Mouse (Mus musculus): ENCODE data around the gene Dnajb9. TPM values are rescaled to one million over a fixed set of nuclear protein-coding genes. Genes with fewer than 3 reads are reported as not detected.
A peak's percentile ranks its signal among the peaks of the same experiment; 100 is the strongest.
"Not testable (repeated sequence)": the region's sequence is repeated elsewhere in the genome, so short reads cannot be mapped to it uniquely, and the experiment has no call there.

Dnajb9 gene
- 32.4 and 33.0 TPM in 2 replicates for polyA plus RNA-seq (2015; fragmentation: Nextera tagmentation; extraction: Ambion mirVana)

DNA sequence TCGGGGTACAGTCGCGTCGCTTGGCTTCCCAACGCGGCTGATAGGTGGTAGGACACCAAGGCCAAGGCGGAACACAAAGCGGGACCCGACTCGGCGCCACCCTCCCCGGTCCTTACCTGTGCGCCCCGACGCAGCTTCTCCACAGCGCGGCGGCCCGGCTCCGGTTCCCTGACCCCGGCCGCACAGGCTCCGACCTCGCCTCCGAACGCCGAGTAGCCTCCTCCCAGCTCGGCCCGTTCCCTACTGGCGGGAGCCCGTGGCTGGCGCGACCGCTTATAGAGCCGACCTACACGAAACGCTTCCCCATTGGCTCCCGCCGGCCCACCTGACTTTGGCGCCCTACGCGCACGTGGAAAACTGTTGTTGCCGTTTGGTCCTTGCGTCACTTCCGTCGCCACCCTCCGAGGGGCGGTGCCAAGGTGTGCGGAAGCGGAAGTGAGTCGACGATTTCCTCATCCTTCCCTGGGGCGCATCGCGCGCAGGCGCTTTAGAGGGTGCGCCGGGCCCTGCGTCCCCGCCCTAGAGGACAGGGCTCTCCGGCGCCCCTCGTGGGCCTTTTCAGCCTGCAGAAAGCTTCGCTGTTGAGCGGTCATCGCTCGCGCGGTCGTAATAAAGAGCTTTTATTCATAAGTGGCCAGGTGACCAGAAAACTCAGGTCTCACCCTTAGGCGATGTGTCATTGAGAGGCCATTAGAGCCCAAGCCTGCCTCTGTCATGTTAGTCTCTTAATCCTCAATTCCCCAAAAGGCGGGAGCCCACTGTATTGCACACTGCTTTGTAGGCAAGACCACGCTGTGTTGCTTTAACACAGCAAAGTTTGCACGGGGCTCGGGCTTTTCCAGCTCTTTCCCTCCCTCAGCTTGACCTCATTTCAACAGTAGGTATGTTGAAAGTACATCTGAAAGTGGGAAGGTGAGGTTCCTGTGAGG lies at the start of gene Dnajb9:
TSS of gene Dnajb9 (minus strand) at position 503 of the 929 bp plus-strand sequence.
- Histone ChIP-seq H3K4me2 (peak within 1 kb of the TSS; percentile 74), H3K36me3 (peaks cover 5% of the 10 kb centered on the region; the same call in 1 of the 2 replicates), H3K27ac (replicated peaks) (peak within 1 kb of the TSS; percentile 88), H3K9me3 (replicated peaks) (no peaks in the 10 kb centered on the region), H3K9ac (replicated peaks) (peak within 1 kb of the TSS; percentile 86), H3K4me1 (peaks cover 11% of the 10 kb centered on the region), H3K4me3 (replicated peaks) (peak within 1 kb of the TSS; percentile 84), H3K27me3 (replicated peaks) (no peaks in the 10 kb centered on the region)
- WGBS = under 1% methylated on average over 77 of the region's 77 CpGs
- peak; percentile 98 for ATAC-seq (ENCODE audit: low FRiP score)

DNA sequence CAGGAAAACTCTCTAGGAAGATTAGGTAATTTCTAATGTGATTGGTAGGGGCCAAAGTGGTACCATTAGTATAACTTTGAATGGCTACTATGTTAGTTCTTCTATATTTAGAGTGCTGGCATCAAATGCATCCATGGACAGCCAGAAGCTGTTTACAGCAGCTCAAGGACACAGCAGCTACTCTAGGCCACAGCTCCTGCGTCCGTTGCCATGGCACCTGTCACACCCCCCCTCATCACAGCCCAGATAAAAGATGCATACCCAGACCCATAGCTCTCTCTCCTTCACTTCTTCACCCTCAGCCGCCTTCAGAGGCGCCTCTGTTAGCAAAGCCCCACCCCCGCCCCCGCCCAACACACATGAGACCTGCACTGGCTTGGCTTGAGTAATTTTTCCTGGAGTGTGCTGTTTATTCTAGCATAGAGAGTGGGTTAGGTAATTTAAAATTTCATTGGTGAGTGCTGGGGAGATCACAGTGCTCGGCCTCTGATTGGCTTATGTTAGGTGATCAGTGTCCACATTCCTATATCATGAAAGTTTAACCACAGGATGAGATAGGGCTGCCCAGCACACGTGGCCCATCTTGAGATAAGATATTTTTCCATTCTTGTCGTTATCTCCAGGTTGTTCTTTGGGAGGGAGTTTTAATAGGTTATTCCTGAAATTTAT lies 38.3 kb upstream of the Dnajb9 start:
- Histone ChIP-seq H3K9ac (replicated peaks) (no peak overlapping the region), H3K9me3 (replicated peaks) (no peaks in the 10 kb centered on the region), H3K27me3 (replicated peaks) (no peaks in the 10 kb centered on the region), H3K36me3 (no peaks in the 10 kb centered on the region), H3K4me1 (no peaks in the 10 kb centered on the region), H3K4me3 (replicated peaks) (no peak overlapping the region), H3K4me2 (no peak overlapping the region), H3K27ac (replicated peaks) (no peak overlapping the region)
- 74% methylated on average over 9 of the region's 9 CpGs for WGBS
- no peak for ATAC-seq (ENCODE audit: low FRiP score)

DNA sequence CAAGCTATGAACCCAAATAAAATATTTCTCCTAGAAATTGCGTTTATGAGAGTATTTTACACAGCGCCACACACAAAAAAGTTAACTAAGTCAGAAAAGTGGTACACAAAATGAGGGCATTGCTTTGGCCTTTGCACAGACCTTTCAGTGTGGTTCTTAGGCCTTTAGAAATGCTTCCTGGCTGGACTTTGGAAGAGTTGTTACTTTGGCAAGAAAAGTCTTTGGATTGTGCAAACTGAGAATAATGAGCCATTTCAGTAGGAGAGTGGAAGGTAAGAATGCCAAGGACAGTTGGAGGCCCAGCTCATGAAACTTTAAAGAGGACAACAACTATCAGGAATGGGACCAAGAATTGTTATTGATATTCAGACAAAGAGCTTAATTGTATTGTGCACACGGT lies 35.6 kb upstream of the Dnajb9 start:
- no peaks in the 10 kb centered on the region for H3K27me3 ChIP-seq (replicated peaks)
- no peaks in the 10 kb centered on the region for H3K9me3 ChIP-seq (replicated peaks)
- H3K4me3 ChIP-seq (replicated peaks) = no peak overlapping the region
- H3K27ac ChIP-seq (replicated peaks) = no peak overlapping the region
- ATAC-seq (ENCODE audit: low FRiP score) = no peak
- H3K4me1 ChIP-seq = no peaks in the 10 kb centered on the region
- WGBS = 91% methylated on average over 3 of the region's 3 CpGs
- no peaks in the 10 kb centered on the region for H3K36me3 ChIP-seq
- no peak overlapping the region for H3K4me2 ChIP-seq
- H3K9ac ChIP-seq (replicated peaks) = no peak overlapping the region

DNA sequence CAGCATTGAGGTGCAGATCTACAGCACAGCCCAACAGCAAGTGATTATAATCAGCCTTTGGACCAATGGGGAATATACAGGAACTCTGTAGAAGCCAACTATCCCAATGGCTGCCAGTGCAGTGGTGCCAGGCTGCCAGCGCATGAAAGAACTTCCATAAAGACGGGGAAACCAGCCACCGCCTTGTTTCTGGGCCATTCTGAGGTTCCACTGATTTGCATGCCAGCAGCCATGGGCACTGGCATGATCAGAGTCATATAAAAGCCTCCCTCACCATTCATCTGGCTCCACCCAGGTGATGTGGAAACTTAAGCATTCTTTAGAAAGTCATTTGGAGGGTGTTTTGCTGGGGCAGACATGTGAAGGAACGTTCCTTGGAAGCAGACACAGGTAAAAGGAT lies 32.3 kb upstream of the Dnajb9 start:
- Histone ChIP-seq H3K4me1 (no peaks in the 10 kb centered on the region), H3K27ac (replicated peaks) (no peak overlapping the region), H3K36me3 (no peaks in the 10 kb centered on the region), H3K27me3 (replicated peaks) (no peaks in the 10 kb centered on the region), H3K9ac (replicated peaks) (no peak overlapping the region), H3K4me3 (replicated peaks) (no peak overlapping the region), H3K4me2 (no peak overlapping the region), H3K9me3 (replicated peaks) (no peaks in the 10 kb centered on the region)
- ATAC-seq (ENCODE audit: low FRiP score) = no peak
- 92% methylated on average over 4 of the region's 4 CpGs for WGBS

DNA sequence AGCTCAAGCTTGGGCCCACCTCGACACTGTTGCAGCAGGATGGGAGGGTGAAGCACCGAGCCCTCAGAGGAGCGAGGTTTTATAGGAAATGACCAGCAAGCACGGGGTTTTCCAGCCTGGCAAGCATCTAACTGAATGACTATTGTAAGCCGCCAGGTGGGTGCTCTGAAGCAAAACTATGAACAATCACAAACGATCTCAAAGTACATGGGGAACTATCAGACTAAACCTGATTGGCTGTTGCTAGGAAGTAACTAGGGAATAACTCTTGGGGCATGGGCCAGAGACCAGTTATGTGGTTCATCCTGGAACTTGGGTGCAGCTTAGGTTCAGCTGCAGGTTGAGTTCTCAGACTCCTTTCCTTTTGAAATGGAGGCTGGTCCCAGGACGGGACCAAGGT lies 31.0 kb upstream of the Dnajb9 start:
- no peaks in the 10 kb centered on the region for H3K36me3 ChIP-seq
- H3K4me2 ChIP-seq = no peak overlapping the region
- WGBS = 73% methylated on average over 7 of the region's 7 CpGs
- H3K4me1 ChIP-seq = no peaks in the 10 kb centered on the region
- H3K9ac ChIP-seq (replicated peaks) = no peak overlapping the region
- no peaks in the 10 kb centered on the region for H3K9me3 ChIP-seq (replicated peaks)
- no peak for ATAC-seq (ENCODE audit: low FRiP score)
- H3K4me3 ChIP-seq (replicated peaks) = no peak overlapping the region
- no peak overlapping the region for H3K27ac ChIP-seq (replicated peaks)
- no peaks in the 10 kb centered on the region for H3K27me3 ChIP-seq (replicated peaks)

DNA sequence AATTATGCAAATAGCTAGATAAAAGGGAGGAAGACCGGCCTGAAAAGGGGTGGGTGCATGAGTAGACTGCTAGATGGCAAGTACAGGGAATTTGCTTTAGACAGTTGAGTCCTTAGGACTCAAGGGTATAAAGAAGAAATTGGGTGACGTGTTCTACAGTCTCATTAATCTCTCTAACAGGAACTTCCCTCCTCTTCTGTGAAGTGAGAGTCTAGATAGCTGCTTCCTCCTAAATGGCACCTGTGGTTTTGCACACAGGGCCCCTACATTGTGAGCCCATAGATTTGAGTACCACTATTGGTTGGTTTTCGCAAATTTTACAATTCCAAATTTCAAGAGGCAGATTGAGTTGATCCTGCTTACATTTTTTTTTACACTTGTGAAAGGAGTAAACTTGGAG lies 14.5 kb upstream of the Dnajb9 start:
- Histone ChIP-seq H3K27ac (replicated peaks) (no peak overlapping the region), H3K4me2 (no peak overlapping the region), H3K27me3 (replicated peaks) (no peaks in the 10 kb centered on the region), H3K4me3 (replicated peaks) (no peak overlapping the region), H3K36me3 (no peaks in the 10 kb centered on the region), H3K9ac (replicated peaks) (no peak overlapping the region), H3K4me1 (no peaks in the 10 kb centered on the region), H3K9me3 (replicated peaks) (no peaks in the 10 kb centered on the region)
- ATAC-seq (ENCODE audit: low FRiP score) = no peak
- 80% methylated on average over 3 of the region's 3 CpGs for WGBS

DNA sequence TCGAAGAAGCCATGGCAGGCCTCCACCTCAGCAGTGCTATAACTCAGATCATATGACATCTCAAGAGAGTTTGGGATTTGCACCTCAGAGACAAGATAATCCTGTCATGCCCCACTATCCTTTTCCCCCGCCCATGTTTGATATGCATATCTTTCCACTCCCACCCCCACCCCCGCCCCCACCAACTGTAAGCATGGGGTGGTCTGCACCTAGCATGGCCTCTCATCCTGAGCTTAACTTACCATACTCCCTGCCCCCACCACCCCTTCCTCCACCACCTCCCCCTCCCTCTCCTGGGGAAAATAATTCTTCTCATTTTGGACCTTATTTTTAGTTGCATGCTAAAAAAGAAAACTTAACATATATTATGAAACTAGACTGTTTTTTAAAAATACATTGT lies 12.9 kb upstream of the Dnajb9 start:
- 77% methylated on average over 3 of the region's 3 CpGs for WGBS

DNA sequence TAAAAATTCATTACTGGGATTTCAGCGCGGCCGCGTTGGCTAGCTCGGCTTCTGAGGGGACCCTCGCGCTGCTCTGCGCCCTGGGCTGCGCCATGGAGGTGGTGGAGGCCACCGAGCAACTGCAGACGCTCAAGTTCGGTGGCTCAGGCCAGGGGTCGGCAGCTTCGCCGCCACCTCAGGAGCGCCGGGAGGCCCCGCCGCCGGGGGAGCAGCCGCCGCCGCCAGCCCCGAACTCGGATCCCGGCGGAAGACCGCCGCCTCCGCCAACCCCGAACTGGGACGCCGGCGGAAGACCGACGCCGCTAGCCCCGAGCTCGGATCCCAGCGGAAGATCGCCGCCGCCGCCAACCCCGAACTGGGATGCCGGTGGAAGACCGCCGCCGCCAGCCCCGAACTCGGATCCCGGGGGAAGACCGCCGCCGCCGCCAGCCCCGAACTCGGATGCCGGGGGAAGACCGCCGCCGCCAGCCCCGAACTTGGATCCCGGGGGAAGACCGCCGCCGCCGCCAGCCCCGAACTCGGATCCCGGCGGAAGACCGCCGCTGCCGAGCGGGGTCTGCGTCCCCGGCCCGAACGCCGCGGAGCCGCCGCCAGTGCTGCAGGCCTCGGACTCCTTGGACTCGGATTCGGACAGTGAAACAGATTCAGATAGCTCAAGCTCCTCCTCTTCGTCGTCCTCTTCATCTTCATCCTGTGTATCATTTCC lies 11.7 kb upstream of the Dnajb9 start:
- Histone ChIP-seq H3K4me3 (replicated peaks) (peak overlapping the region; percentile 69), H3K4me1 (no peaks in the 10 kb centered on the region), H3K27ac (replicated peaks) (no peak overlapping the region), H3K36me3 (no peaks in the 10 kb centered on the region), H3K27me3 (replicated peaks) (no peaks in the 10 kb centered on the region), H3K4me2 (peak overlapping the region; percentile 87), H3K9me3 (replicated peaks) (no peaks in the 10 kb centered on the region), H3K9ac (replicated peaks) (peak overlapping the region; percentile 61)
- 2% methylated on average over 81 of the region's 89 CpGs for WGBS
- peak; percentile 35; the same call in 1 of the 2 replicates for ATAC-seq (ENCODE audit: low FRiP score)

More for the DNA sequence above, 12.9 kb upstream of the Dnajb9 start:
- Histone ChIP-seq H3K4me2 (no peak overlapping the region), H3K36me3 (no peaks in the 10 kb centered on the region), H3K27me3 (replicated peaks) (no peaks in the 10 kb centered on the region), H3K4me1 (no peaks in the 10 kb centered on the region), H3K27ac (replicated peaks) (no peak overlapping the region), H3K9ac (replicated peaks) (no peak overlapping the region), H3K4me3 (replicated peaks) (no peak overlapping the region), H3K9me3 (replicated peaks) (no peaks in the 10 kb centered on the region)
- ATAC-seq (ENCODE audit: low FRiP score) = no peak

DNA sequence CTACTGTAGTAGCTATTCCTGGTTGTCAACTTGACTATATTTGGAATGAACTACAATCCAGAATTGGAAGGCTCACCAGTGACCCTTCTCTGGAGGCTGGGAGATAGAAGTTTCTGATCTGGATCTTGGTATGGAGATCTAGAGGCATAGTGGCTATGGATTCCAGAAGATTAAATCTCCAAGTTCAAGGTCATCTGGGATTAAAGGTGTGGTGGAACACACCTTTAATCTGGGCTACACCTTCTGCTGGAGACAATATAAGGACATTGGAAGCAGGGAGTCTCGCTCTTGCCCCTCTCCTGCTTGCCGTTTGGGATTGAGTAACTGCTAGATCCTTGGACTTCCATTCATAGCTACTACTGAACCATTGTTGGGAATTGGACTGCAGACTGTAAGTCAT lies 10.9 kb upstream of the Dnajb9 start, which contains the start of gene Pnpla8:
TSS of gene Pnpla8 (plus strand) at position 301 of the 400 bp plus-strand sequence.
- not testable (repeated sequence) for H3K36me3 ChIP-seq; H3K27ac ChIP-seq (replicated peaks); ATAC-seq (ENCODE audit: low FRiP score); H3K27me3 ChIP-seq (replicated peaks); H3K4me1 ChIP-seq; H3K9me3 ChIP-seq (replicated peaks)
- peak within 1 kb of the TSS; percentile 61 for H3K9ac ChIP-seq (replicated peaks)
- H3K4me3 ChIP-seq (replicated peaks) = peak within 1 kb of the TSS; percentile 69
- 93% methylated on average over 2 of the region's 2 CpGs for WGBS
- H3K4me2 ChIP-seq = peak within 1 kb of the TSS; percentile 87

DNA sequence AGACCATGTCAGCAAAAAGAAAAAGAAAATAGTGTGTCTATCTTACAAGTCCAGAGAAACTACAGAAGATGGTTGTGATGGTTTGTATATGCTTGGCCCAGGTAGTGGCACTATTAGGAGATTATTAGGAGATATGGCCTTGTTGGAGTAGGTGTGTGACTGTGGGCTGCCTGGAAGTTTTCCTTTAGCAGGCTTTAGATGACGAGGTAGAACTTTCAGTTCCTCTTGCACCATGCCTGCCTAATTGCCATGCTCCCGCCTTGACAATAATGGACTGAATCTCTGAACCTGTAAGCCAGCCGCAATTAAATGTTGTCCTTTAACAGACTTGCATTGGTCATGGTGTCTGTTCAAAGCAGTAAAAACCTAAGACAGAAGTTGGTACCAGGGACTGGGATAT lies 1.4 kb upstream of the Dnajb9 start:
- H3K4me3 ChIP-seq (replicated peaks) = no peak overlapping the region
- no peak overlapping the region for H3K9ac ChIP-seq (replicated peaks)
- no peak overlapping the region for H3K27ac ChIP-seq (replicated peaks)
- ATAC-seq (ENCODE audit: low FRiP score) = no peak
- peaks cover 11% of the 10 kb centered on the region for H3K4me1 ChIP-seq
- H3K9me3 ChIP-seq (replicated peaks) = no peaks in the 10 kb centered on the region
- WGBS = 91% methylated on average over 3 of the region's 3 CpGs
- no peaks in the 10 kb centered on the region for H3K36me3 ChIP-seq
- no peak overlapping the region for H3K4me2 ChIP-seq
- no peaks in the 10 kb centered on the region for H3K27me3 ChIP-seq (replicated peaks)

DNA sequence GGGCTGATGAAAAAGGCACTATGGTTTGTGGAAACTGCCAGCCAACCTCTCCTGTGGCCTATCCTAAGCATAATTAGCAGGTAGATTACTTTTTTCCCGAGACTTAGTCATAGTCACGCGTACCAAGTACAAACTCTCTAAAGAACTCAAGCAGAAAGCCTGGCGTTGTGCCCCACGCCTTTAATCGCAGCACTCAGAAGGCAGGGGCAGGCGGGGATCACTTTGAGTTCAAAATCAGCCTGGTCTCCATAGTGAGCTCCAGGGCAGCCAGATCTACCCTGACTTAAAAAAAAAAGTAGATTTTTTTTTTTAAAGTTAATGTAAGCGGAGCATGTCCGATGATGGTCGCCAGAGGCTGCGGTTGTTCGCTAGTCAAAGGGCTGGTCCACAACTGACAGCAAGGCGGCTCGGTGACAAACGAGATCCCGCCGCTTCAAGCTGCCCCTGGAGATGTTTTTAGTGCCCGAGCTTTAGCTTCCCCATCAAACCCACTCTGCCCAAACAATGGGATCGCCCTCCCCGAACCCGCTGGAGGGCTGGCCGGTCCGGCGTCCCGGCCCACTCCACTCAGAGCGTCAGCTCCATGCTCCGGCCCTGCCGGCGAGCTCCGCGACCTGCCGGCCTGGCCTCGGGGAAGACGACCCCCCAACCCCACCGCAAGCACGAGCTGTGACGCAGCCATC lies 844 bp downstream of the Dnajb9 start:
- no peak for ATAC-seq (ENCODE audit: low FRiP score)
- Histone ChIP-seq H3K9me3 (replicated peaks) (no peaks in the 10 kb centered on the region), H3K4me2 (peak overlapping the region; percentile 74), H3K9ac (replicated peaks) (peak overlapping the region; percentile 86), H3K4me3 (replicated peaks) (peak overlapping the region; percentile 84), H3K4me1 (peaks cover 11% of the 10 kb centered on the region), H3K27ac (replicated peaks) (peak overlapping the region; percentile 88), H3K27me3 (replicated peaks) (no peaks in the 10 kb centered on the region), H3K36me3 (peaks cover 5% of the 10 kb centered on the region; the same call in 1 of the 2 replicates)
- WGBS = 0% methylated on average over 37 of the region's 37 CpGs

All from neural tube, embryonic 15.5 days (tissue).